Mouse (Mus musculus) left cerebral cortex, postnatal 10 days (tissue): Measurements from ENCODE around the gene Hoxa2. TPM values are rescaled to one million over a fixed set of nuclear protein-coding genes. Genes with fewer than 3 reads are reported as not detected.

Experiments
- DNase-seq, 2 experiments: peaks; one replicate each; pipeline ENCODE4 v3.0.0; 2021 to 2022; ENCODE audit warnings: low spot score in 2 of 2, mixed read lengths in 1 of 2; ENCODE audit errors: extremely low spot score in 1 of 2
- intact Hi-C: fragments of 180-260 bp; cut with DNase I; formaldehyde crosslinking; loops from one replicate; pipeline ENCODE4 v1.15.1; 2025
- total RNA-seq, 2 experiments: library from RNA; stranded (reverse); gene quantifications; 2 replicates each; pipeline ENCODE4 v1.2.3; 2021

Gene Hoxa2
- total RNA-seq, 2 experiments from 2014 or later: not detected

DNA sequence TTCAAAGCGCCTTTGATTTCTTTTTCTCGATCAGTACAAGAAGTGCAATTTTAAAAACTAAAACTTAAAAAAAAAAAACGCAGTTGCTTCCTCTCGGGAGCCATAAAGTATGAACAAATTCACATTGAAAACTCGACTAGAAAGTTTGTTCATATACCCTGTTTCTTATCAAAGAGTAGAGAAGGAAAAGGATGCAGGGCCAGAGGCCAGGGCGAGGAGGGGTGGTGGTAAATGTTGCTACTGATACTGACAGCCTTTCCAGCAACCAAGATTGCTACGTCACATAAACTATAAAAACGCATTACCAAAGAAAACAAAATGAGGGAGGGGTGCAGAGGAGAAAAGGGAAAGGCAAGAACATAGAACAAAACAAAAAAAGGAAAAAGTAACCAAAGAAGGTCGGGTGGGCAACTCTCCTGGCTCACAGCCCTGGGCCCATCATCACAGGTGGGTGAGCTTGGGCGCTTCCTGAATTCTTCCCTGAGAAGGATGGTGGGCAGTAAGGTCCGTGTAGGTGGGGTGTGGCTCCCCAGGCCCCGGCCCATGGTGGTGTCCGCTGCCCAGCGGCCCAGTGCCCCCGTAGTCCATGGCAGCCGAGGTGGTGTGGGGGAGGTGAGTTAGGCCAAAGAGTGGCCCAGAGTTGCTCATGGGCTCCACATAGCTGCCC is 5.0 kb upstream of the Hoxa2 start:
- intact Hi-C loops: loop anchor here (5.0 kb wide), 1 partner anchor 987 kb away; no protein-coding TSS in a partner anchor
- no peak for DNase-seq

DNA sequence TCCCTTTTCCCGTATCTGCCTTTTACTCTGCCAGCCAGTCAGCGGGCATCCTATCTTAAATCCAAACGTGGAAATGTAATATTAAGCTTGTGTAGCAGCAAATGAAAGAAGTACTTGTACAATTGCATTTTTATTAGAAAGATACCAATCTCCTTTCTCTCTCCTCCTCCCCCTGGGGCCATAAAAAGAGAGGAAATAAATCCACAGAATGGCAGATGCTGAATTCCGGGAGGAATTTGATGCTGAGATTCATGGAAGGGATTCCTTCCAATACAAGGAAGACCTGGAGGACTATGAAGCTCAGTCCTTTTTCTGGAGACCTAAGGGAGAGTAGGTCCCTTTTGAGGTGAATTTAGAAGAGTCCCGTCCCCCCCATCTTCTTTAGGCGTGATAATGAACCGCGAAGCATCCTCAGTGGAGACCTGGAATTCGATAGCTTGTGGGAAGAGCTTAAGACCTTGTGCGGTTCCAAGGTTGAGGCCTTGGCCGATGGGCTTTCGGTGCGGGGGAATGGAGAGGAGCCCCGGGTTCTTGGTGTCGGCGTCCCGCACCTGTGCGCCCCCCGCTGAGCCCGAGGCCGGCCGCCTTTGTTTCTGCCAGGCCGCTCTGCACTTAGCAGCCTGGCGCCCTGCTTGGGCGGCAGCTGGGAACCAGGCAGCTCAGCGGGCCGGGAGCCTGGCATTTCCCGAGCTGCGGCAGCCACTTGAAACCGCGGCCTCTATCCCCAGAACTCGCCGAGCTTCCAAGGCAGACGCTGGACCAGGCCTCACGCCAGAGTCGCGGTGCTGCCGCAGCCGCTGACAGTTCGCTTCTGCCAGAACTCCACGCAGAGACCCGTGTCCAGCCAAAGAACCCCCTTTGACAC is 3.8 kb upstream of the Hoxa2 start:
- intact Hi-C loops: loop anchor here (5.0 kb wide), 1 partner anchor 986 kb away; no protein-coding TSS in a partner anchor
- DNase-seq: no peak

DNA sequence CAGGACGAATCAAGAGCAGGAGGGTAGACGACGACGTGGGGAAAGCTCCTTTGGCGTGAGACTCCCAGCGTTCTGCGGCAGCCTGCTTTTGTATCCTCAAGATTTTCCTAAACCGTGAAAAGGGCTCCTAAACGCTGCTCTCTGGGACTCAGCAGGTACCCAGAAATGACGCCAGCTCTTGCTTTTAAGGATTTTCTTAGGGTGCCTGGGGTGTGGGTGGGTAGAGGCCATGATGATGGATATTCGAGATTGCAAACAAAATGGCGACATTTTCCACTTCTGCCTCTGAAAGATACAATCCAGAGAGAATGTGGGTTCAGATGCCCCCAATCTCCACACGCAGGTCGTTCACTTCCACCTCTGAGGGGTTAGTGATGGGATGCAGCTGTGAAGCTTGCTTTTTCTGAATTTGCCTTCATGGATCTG is 3.1 kb upstream of the Hoxa2 start:
- DNase-seq: no peak
- intact Hi-C loops: loop anchor here (5.0 kb wide), 1 partner anchor 985 kb away; no protein-coding TSS in a partner anchor

DNA sequence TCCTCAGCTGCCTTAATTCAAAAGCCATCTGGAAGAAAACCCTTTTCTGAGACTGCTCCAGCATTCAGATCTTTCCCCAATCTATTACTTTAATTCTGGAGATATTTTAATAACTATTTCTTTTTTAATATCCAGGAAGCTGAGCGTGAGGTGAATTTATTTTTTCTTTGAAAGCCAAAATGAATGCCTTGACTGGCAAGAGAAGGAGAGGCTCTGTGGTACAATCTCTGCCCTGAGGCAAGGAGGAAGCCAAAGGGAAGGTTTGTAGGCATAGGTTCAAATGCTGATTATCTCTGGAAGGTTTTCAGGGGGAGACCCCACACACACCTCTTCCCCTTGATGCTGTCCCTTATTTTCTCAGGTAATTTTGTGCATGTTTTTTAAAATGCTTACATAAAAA is 2.5 kb upstream of the Hoxa2 start:
- no peak for DNase-seq
- intact Hi-C loops: loop anchor here (5.0 kb wide), 1 partner anchor 985 kb away; no protein-coding TSS in a partner anchor

DNA sequence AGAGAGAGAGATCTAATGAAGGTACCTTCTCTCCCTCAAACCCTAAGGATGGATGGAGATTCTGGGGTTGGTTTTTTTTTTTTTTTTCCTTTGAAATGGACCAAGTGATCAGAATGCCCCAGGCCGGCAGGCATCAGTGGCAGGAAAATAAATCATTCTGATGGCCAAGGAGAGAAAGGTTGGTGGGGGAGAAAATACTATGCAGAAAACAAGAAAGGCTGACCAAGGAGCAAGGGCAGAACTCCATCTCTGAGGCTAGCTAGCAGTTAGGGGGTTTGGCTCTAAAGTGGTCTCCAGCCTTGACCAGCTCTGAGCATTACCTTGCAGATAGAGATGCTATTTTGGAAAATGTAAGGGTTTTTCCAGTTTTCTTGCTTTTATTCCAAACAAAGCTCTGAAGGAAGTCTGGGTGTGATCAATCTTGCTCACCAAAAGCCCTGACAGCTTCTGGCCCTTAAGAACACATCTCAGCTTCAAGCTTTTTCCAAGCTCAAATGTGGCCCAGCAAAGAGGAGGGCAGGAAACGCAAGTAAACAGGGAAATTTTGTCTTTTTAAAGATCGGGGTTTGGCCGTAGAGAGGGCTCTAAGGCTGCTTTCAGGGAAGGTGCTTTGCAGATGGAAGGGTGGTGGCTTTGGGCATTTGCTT is 1.9 kb upstream of the Hoxa2 start:
- intact Hi-C loops: loop anchor here (5.0 kb wide), 1 partner anchor 984 kb away; no protein-coding TSS in a partner anchor

DNA sequence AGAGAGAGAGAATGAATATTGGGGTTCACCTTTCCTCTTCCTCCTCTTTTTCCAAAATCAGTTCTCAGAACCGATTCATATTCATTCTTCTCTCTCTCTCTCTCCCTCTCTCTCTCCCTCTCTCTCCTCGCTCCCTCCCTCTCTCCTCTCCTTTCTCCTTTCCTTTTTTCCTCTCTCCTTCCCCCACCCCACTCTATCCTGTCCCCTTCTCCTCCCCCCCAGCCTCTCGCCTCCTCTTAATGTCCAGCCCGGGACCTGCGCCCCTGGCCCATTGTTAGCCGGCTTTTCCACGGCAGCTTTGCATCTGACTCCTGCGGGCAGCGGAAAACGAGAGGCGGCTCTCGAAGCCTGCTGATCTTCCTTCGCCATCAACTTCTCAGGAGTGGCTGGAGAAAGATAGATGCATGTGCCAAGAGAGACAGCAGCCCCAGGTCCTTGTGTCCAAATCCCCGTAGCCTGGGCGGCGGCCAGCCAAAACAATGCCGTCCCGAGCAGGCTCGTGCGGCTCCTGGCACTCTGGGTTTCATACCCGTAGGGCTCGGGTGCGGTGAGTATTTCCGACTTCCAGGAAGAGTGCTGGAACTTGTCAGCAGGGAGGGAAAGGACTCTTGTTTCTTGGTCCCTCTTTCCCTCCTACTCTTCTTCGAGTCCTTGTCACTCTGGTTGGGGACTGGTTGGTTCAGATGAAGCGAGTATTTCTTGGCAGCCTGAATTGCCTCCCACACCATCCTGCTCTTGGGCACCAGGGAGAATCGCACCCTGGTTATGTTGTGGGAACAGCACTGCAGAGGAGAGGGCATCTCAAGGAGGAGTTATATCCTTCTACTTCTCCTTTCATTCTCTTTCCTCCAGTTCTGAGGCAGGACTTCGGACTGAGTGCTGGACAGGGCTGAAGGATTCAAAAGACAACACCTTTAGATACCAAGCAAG is 1.1 kb upstream of the Hoxa2 start:
- DNase-seq: no peak
- intact Hi-C loops: loop anchor here (5.0 kb wide), 1 partner anchor 983 kb away; no protein-coding TSS in a partner anchor

More for the DNA sequence above, 1.9 kb upstream of the Hoxa2 start:
- no peak for DNase-seq

DNA sequence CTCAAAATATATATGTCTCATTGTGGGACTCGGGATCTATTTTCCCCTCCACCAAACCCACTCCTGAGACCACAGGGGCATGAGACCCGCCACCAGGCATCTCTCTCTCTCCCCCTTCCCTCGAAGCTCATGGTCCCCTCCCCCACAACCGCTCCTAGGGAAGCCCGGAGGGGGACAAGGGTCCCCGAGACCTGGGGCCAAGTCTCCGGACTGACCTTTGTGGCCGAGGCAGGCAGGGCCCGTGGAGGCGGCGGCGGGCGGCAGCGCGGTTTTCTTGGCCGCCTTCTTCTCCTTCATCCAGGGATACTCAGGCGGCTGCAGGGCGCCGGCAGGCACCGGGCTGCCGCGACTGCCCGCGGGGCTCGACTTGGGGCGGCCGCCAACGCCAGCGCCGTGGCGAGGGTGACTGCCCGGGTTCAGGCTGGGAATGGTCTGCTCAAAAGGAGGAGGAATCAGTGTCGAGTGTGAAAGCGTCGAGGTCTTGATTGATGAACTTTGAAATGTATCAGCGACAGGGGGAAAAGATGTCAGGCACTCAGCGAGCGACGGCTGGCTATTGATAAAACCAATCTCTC is 493 bp downstream of the Hoxa2 start:
- intact Hi-C loops: no loop called here
- DNase-seq: no peak

DNA sequence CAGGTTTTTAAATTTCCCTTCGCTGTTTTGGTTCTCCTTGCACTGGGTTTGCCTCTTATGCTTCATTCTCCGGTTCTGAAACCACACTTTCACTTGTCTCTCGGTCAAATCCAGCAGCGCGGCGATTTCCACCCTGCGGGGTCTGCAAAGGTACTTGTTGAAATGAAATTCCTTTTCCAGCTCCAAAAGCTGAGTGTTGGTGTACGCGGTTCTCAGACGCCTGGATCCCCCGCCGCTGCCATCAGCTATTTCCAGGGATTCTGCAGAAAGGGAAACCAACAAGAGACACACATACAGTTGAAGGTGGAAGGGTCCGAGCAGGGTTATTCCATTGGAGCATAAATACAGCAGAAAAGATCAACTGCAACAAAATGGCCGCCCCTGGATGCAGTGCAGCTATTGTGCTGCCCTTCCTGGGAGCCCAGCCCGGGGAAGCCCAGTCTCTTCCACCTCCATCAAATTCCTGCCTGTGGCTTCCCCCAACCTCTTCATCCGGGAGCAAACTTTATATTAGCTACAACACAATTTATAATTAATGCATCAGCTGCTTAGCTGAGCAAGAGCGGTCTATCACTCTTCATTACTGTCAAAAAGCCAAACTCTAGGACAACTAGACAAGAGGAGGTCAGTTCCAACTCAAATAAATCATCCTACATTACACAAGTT is 1.1 kb downstream of the Hoxa2 start:
- intact Hi-C loops: no loop called here

DNA sequence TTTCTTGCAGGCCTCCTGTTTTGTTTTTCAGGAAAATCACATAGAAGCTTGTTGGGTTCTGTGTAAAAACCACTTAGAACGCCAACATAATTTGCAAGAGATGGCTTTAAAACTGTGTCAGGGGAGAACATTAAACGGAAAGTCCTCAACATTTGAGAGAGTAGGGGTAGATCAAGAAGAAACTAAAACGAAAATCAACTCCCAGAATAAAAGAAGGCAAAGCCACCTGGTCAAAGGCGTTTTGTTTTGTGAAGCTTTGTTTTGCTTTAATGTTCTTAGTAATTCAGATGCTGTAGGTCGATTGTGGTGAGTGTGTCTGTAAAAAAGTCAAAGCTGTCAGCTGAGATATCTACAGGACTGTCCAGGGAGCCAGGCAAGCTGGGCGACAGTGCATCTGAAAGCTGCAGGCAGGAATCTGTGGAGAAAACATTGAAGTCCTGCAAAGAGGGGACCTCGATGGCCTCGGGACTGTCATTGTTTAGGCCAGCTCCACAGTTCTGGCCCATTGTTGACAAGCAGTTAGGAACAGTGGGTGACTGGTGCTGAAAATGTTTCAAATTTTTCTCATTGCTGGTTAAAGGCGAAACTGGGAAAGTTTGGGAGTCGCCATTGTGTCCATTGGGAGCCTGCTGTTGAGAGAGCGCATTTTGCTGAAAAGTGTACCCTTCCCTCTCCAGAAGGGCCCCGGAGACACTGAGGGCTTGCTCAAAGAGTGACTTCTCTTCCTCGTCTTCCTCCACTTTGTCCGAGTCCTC is 1.8 kb downstream of the Hoxa2 start:
- intact Hi-C loops: no loop called here
- DNase-seq: no peak

More for the DNA sequence above, 1.1 kb downstream of the Hoxa2 start:
- no peak for DNase-seq

DNA sequence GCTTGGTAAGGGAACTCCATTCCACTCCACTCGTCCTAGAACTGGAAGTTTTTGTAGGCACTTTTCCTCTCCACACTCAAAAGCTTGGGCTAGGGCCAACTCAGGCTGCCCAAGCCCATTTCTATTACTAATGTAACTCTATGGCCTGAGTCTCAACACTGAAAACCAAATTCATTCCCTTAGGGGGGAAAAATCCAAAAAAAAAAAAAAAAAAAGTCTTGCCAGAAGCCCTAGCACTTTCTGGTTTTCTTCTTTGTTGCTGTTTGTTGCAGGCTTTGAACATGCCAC is 2.6 kb downstream of the Hoxa2 start:
- intact Hi-C loops: no loop called here
- DNase-seq: no peak

DNA sequence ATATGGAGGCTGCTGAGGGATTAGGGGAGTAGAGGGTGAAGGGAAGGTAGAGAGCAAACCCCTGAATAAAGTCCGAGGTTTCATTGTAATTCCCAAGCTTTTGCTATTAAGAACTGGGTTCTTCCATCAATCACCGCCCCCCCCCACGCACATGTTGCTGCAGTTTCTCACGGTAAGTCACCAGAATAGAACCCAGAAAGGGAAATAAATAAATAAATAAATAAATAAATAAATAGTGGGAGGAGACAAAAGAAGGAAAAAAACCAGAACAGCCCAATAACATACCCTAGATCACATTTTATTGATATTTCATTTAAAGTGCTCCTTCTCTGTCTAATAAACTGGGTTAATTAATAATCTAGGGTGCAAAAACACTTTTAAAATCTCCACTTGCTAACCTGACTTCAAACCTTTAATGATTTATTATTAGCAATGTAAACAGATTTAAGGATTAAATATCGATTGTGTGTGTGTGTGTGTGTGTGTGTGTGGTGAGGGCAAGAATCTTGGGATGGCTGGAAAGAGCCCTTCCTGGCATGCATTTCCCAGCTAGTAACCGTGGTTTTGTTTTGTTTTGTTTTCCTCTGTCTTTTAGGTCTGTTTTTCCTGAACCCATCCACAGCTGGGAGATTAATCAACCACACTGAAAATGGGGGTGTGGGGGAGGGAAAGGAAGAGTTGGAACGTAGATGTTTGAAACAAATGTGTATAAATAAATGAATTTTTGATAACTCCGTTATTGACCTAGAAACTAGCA is 3.1 kb downstream of the Hoxa2 start:
- DNase-seq: no peak
- intact Hi-C loops: no loop called here

DNA sequence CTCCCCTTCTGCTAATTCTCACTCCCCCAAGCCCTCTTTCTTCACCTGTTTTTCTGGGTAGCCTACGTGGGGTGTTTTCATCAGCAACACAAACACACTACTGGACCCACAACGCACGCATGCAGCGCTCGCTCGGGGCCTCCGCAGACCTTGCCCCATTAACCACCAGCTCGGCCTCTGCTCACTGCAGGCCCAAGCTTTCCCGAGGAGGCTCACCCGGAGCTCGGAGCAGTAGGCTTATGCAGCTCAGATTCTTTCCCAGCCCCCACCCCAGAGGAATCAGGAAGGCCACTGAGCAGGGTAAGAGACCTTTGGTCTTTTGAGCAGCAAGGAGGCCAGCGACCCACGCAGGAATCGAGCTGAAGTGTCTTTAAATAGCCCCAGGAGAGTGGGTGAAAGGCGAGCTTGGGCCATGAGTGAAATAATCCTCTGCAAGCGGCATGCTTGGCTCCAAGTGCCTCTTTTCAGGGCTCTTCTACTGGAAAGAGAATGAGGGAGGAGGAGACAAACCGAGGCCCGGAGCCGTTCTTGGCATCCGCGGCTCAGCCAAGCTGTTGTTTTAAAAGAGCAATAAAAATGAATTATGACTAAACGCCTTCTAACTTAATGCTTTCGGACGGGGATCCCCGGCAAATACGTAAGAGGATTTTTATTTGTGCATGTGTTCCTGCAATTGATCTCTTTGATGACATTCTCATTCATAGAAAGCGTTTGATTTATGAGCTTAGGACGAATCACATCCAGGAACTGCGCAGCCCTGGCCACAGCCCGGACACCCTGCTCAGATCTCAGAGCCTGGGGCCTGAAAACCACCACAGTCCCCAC is 3.9 kb downstream of the Hoxa2 start:
- intact Hi-C loops: no loop called here
- DNase-seq: no peak

DNA sequence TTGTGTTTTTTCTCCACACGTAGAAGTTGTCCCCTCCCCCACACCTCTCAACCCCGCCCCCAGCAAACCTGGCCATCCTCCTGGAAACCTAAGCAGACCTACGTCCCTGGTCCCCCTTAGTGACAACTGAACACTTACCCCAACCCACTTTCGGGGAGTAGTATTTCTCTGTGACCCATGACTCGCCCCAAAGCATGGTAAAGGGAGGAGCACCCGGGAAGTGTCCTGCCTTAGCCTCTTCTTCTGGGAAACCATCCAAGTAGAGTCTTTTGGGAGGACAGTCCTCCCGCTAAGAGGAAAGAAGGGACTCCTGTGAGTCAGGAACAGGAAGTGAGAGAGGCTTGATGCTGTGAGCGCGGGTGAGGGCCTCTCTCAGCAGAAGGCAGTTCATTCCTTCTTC is 4.7 kb downstream of the Hoxa2 start:
- intact Hi-C loops: loop anchor here (5.0 kb wide), 1 partner anchor 152 kb away; the partner anchor contains the start of gene Evx1
- no peak for DNase-seq

DNA sequence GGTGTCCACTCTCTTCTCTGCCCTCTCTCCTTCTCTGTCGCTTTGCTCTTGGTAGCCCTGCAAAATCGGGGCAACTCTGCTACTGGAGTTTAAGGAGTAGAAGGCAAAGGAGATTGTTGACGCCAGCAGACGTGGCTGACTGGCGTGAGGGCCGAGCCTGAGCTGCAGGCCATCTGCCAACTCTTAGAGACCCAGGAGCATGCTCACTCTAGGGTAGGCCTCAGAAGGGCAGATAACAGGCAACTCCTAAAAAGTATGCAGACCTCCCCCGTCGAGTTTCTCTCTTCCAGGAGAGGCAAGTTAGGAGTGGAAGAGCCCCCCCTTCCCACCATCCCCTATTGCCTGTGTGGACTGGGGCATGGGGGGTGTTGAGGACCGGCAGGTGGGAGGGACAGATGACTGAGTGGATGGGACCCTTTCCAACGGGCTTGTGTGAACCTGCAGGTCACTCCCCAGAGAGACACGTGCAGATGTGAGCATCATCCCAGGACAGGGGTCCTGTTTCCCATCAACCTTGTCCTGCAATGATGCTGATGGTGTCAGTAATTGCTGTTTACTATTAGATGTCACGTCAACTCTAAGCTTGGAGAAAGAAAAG is 5.4 kb downstream of the Hoxa2 start:
- intact Hi-C loops: loop anchor here (5.0 kb wide), 1 partner anchor 153 kb away; the partner anchor contains the start of gene Evx1
- DNase-seq: no peak
